Mouse (Mus musculus) stomach, postnatal 0 days (tissue): ENCODE measurements around the gene Ogfod3. TPM values are rescaled to one million over a fixed set of nuclear protein-coding genes. Genes with fewer than 3 reads are reported as not detected.

Experiments used
- ATAC-seq: fragments of 200-750 bp; cut with Nextera tagmentation; 2 replicates; pipeline ENCODE4 v1.8.0; 2017; ENCODE audit not compliant: low FRiP score, low TSS enrichment
- DNase-seq: peaks from one replicate; pipeline ENCODE4 v3.0.0-alpha.2; 2016; ENCODE audit warnings: low spot score
- H3K27ac ChIP-seq: fragments of 300-500 bp; sonication (generic); replicated peaks from 2 replicates; pipeline ENCODE4 v1.5.1; 2014; ENCODE audit warnings: mild to moderate bottlenecking, control low read depth
- H3K27me3 ChIP-seq: fragments of 300-500 bp; sonication (generic); 2 replicates; pipeline ENCODE4 v1.6.1; 2014; ENCODE audit warnings: low read length; ENCODE audit not compliant: control insufficient read depth, insufficient read depth
- H3K36me3 ChIP-seq: fragments of 300-500 bp; sonication (generic); 2 replicates; pipeline ENCODE4 v1.6.1; 2014; ENCODE audit warnings: low read length, mixed read lengths; ENCODE audit not compliant: control insufficient read depth, insufficient read depth
- H3K4me1 ChIP-seq: fragments of 300-500 bp; sonication (generic); replicated peaks from 2 replicates; pipeline ENCODE4 v1.6.1; 2014; ENCODE audit warnings: antibody characterized with exemption; ENCODE audit not compliant: control insufficient read depth, insufficient read depth
- H3K4me2 ChIP-seq: fragments of 300-500 bp; sonication (generic); replicated peaks from 2 replicates; pipeline ENCODE4 v1.6.1; 2014; ENCODE audit warnings: low read depth, mild to moderate bottlenecking, control low read depth, moderate library complexity
- H3K4me3 ChIP-seq: fragments of 300-500 bp; sonication (generic); 2 replicates; pipeline ENCODE4 v1.5.1; 2014; ENCODE audit warnings: low read depth, low read length, control low read depth
- H3K9ac ChIP-seq: fragments of 300-500 bp; sonication (generic); 2 replicates; pipeline ENCODE4 v1.6.1; 2014; ENCODE audit warnings: mild to moderate bottlenecking, low read length, control low read depth, mixed read lengths
- H3K9me3 ChIP-seq: fragments of 300-500 bp; sonication (generic); 2 replicates; pipeline ENCODE4 v1.6.1; 2016; ENCODE audit warnings: low read length; ENCODE audit not compliant: control insufficient read depth
- CTCF ChIP-seq: IDR thresholded peaks from 2 replicates; pipeline ENCODE4 v1.5.1; 2016; ENCODE audit warnings: antibody characterized with exemption, low read depth, mild to moderate bottlenecking, moderate library complexity
- EP300 ChIP-seq: optimal IDR thresholded peaks from 2 replicates; pipeline ENCODE3; 2016; ENCODE audit warnings: antibody characterized with exemption
- WGBS: fragments of 180-500 bp; shearing (Covaris S2); extraction: QIAGEN DNeasy Blood & Tissue Kit; methylation state at CpG from one replicate; pipeline ENCODE4 v1.1.7; 2014; 5-methylcytosine and 5-hydroxymethylcytosine counted together
- polyA plus RNA-seq: library from polyadenylated mRNA; unstranded; fragments of >200 nt; fragmentation: Nextera tagmentation; extraction: Ambion mirVana; gene quantifications from 2 replicates; pipeline ENCODE4 v1.2.1, GENCODE M21; 2015

The Ogfod3 gene
- polyA plus RNA-seq, 1 experiment from 2014 or later, result 22.2 TPM

GRCm38 (mm10) chr11:121160636-121161346 lies 43.7 kb downstream of the Ogfod3 start:
- ATAC-seq, result no peak
- Histone ChIP-seq H3K27me3 (peaks cover 7% of the 10 kb centered on the region; the same call in 1 of the 2 replicates), H3K36me3 (no peaks in the 10 kb centered on the region), H3K9ac (no peak overlapping the region), H3K27ac (no peak overlapping the region), H3K9me3 (no peaks in the 10 kb centered on the region), H3K4me1 (no peaks in the 10 kb centered on the region), H3K4me3 (no peak overlapping the region), H3K4me2 (no peak overlapping the region)
- WGBS, result 92% methylated on average over 26 of the region's 26 CpGs
- DNase-seq, result no peak
- TF ChIP-seq EP300 (no peak), CTCF (no peak)

- WGBS, result 86% methylated on average over 5 of the region's 5 CpGs
- no peak within 1 kb of the TSS for H3K4me3 ChIP-seq
- ATAC-seq (no peak), DNase-seq (no peak)
- no peaks in the 10 kb centered on the region for H3K9me3 ChIP-seq
- TF ChIP-seq EP300 (no peak), CTCF (no peak)
- H3K4me2 ChIP-seq, result no peak within 1 kb of the TSS
- no peaks in the 10 kb centered on the region for H3K36me3 ChIP-seq
- H3K4me1 ChIP-seq, result no peaks in the 10 kb centered on the region
- H3K27ac ChIP-seq, result no peak within 1 kb of the TSS
- peaks cover 7% of the 10 kb centered on the region for H3K27me3 ChIP-seq
- H3K9ac ChIP-seq, result no peak within 1 kb of the TSS
These were observed 44.5 kb downstream of the Ogfod3 start, which contains the start of gene Uts2r for GRCm38 (mm10) chr11:121159971-121160370. Gene Uts2r (plus strand): TSS chr11:121160271.

GRCm38 (mm10) chr11:121156411-121156891 lies 48.1 kb downstream of the Ogfod3 start:
- DNase-seq, result peak; percentile 34

GRCm38 (mm10) chr11:121154203-121154602 lies 50.3 kb downstream of the Ogfod3 start:
- no peaks in the 10 kb centered on the region for H3K9me3 ChIP-seq
- H3K9ac ChIP-seq, result no peak overlapping the region
- DNase-seq (no peak), ATAC-seq (no peak)
- TF ChIP-seq CTCF, result no peak
- no peak for TF ChIP-seq EP300
- H3K36me3 ChIP-seq, result no peaks in the 10 kb centered on the region
- no peak overlapping the region for H3K27ac ChIP-seq
- peaks cover 7% of the 10 kb centered on the region for H3K27me3 ChIP-seq
- no peak overlapping the region for H3K4me2 ChIP-seq
- WGBS, result 38% methylated on average over 4 of the region's 4 CpGs
- H3K4me3 ChIP-seq, result no peak overlapping the region
- no peaks in the 10 kb centered on the region for H3K4me1 ChIP-seq

More at GRCm38 (mm10) chr11:121156411-121156891, 48.1 kb downstream of the Ogfod3 start:
- Histone ChIP-seq H3K36me3 (no peaks in the 10 kb centered on the region), H3K9me3 (no peaks in the 10 kb centered on the region), H3K4me1 (no peaks in the 10 kb centered on the region), H3K4me3 (peak overlapping the region; percentile 24), H3K27me3 (peaks cover 7% of the 10 kb centered on the region), H3K27ac (no peak overlapping the region), H3K9ac (no peak overlapping the region), H3K4me2 (peak overlapping the region; percentile 49)
- ATAC-seq, result peak; percentile 49; the same call in 1 of the 2 replicates
- TF ChIP-seq CTCF (no peak), EP300 (no peak)
- under 1% methylated on average over 45 of the region's 45 CpGs for WGBS

- DNase-seq (no peak), ATAC-seq (no peak)
- peak; percentile 47 for TF ChIP-seq CTCF
- no peak for TF ChIP-seq EP300
- WGBS, result 82% methylated on average over 3 of the region's 3 CpGs
- no peak overlapping the region for H3K4me3 ChIP-seq
- no peak overlapping the region for H3K9ac ChIP-seq
- no peak overlapping the region for H3K27ac ChIP-seq
- no peaks in the 10 kb centered on the region for H3K4me1 ChIP-seq
- no peak overlapping the region for H3K4me2 ChIP-seq
- no peaks in the 10 kb centered on the region for H3K9me3 ChIP-seq
- no peaks in the 10 kb centered on the region for H3K27me3 ChIP-seq
- H3K36me3 ChIP-seq, result no peaks in the 10 kb centered on the region
These were observed 56.3 kb downstream of the Ogfod3 start for GRCm38 (mm10) chr11:121148193-121148592.

GRCm38 (mm10) chr11:121145865-121146264 lies 58.6 kb downstream of the Ogfod3 start, which contains the start of gene Tex19.1:
Gene Tex19.1 (plus strand): TSS chr11:121146143.
- Histone ChIP-seq H3K4me2 (no peak within 1 kb of the TSS), H3K4me3 (no peak within 1 kb of the TSS), H3K27me3 (no peaks in the 10 kb centered on the region), H3K27ac (no peak within 1 kb of the TSS), H3K9me3 (no peaks in the 10 kb centered on the region), H3K36me3 (no peaks in the 10 kb centered on the region), H3K4me1 (no peaks in the 10 kb centered on the region), H3K9ac (no peak within 1 kb of the TSS)
- 93% methylated on average over 22 of the region's 22 CpGs for WGBS
- TF ChIP-seq CTCF (no peak), EP300 (no peak)
- DNase-seq (no peak), ATAC-seq (peak; percentile 39; the same call in 1 of the 2 replicates)
